Mouse (Mus musculus) lung, postnatal 0 days (tissue): Measurements from ENCODE around the gene Dscam. TPM values are rescaled to one million over a fixed set of nuclear protein-coding genes. Genes with fewer than 3 reads are reported as not detected.

ENCODE experiments used
- ATAC-seq: fragments of 200-750 bp; cut with Nextera tagmentation; 2 replicates; pipeline ENCODE4 v1.8.0; 2017; ENCODE audit warnings: moderate library complexity
- DNase-seq: peaks from one replicate; pipeline ENCODE4 v3.0.0-alpha.2; 2016; ENCODE audit warnings: low spot score
- H3K27ac ChIP-seq: fragments of 300-500 bp; sonication (generic); 2 replicates; pipeline ENCODE4 v1.5.1; 2014; ENCODE audit warnings: antibody characterized with exemption, mild to moderate bottlenecking, low read length, mixed read lengths
- H3K27me3 ChIP-seq: fragments of 300-500 bp; sonication (generic); replicated peaks from 2 replicates; pipeline ENCODE4 v1.6.1; 2014; ENCODE audit warnings: low read length, mixed read lengths; ENCODE audit not compliant: insufficient read depth
- H3K36me3 ChIP-seq: fragments of 300-500 bp; sonication (generic); 2 replicates; pipeline ENCODE4 v1.6.1; 2014; ENCODE audit warnings: low read length, mixed read lengths; ENCODE audit not compliant: insufficient read depth
- H3K4me1 ChIP-seq: fragments of 300-500 bp; sonication (generic); 2 replicates; pipeline ENCODE4 v1.6.1; 2014; ENCODE audit warnings: antibody characterized with exemption, low read depth, low read length, mixed read lengths; ENCODE audit not compliant: insufficient read depth
- H3K4me2 ChIP-seq: fragments of 300-500 bp; sonication (generic); replicated peaks from 2 replicates; pipeline ENCODE4 v1.6.1; 2014; ENCODE audit warnings: low read depth, mild to moderate bottlenecking, low read length, moderate library complexity, mixed read lengths
- H3K4me3 ChIP-seq: fragments of 300-500 bp; sonication (generic); 2 replicates; pipeline ENCODE4 v1.5.1; 2014; ENCODE audit warnings: low read depth, low read length
- H3K9ac ChIP-seq: fragments of 300-500 bp; sonication (generic); replicated peaks from 2 replicates; pipeline ENCODE4 v1.6.1; 2014; ENCODE audit warnings: low read depth, mild to moderate bottlenecking
- H3K9me3 ChIP-seq: fragments of 300-500 bp; sonication (generic); 2 replicates; pipeline ENCODE4 v1.6.1; 2016; ENCODE audit warnings: low read length, mixed read lengths
- CTCF ChIP-seq: IDR thresholded peaks from 2 replicates; pipeline ENCODE4 v1.5.1; 2016; ENCODE audit warnings: antibody characterized with exemption, mild to moderate bottlenecking
- EP300 ChIP-seq: IDR thresholded peaks from 2 replicates; pipeline ENCODE4 v1.6.1; 2016; ENCODE audit warnings: antibody characterized with exemption, mild to moderate bottlenecking, control low read depth
- WGBS: fragments of 180-500 bp; shearing (Covaris S2); extraction: QIAGEN DNeasy Blood & Tissue Kit; methylation state at CpG from one replicate; pipeline ENCODE4 v1.1.7; 2014; 5-methylcytosine and 5-hydroxymethylcytosine counted together
- polyA plus RNA-seq: library from polyadenylated mRNA; unstranded; fragments of >200 nt; fragmentation: Nextera tagmentation; extraction: Ambion mirVana; gene quantifications from 2 replicates; pipeline ENCODE4 v1.2.1, GENCODE M21; 2015

Dscam gene
- polyA plus RNA-seq, 1 experiment from 2014 or later, result not detected

- no peak for DNase-seq
- no peaks in the 10 kb centered on the region for H3K9me3 ChIP-seq
- H3K27ac ChIP-seq, result no peak overlapping the region
- H3K4me1 ChIP-seq, result no peaks in the 10 kb centered on the region
- H3K9ac ChIP-seq, result no peak overlapping the region
- no peak for TF ChIP-seq CTCF
- TF ChIP-seq EP300, result no peak
- H3K27me3 ChIP-seq, result no peaks in the 10 kb centered on the region
- no peak overlapping the region for H3K4me3 ChIP-seq
- H3K36me3 ChIP-seq, result no peaks in the 10 kb centered on the region
- ATAC-seq, result no peak
- no peak overlapping the region for H3K4me2 ChIP-seq
- WGBS, result 83% methylated on average over 1 of the region's 1 CpGs
Measured at GRCm38 (mm10) chr16:97194179-97194578, 23.6 kb upstream of the Dscam start.

GRCm38 (mm10) chr16:97192296-97192695 lies 21.7 kb upstream of the Dscam start:
- Histone ChIP-seq H3K27ac (no peak overlapping the region), H3K4me2 (no peak overlapping the region), H3K36me3 (no peaks in the 10 kb centered on the region), H3K4me3 (no peak overlapping the region), H3K27me3 (no peaks in the 10 kb centered on the region), H3K9me3 (no peaks in the 10 kb centered on the region), H3K4me1 (no peaks in the 10 kb centered on the region), H3K9ac (no peak overlapping the region)
- TF ChIP-seq EP300, result no peak
- TF ChIP-seq CTCF, result no peak
- no peak for DNase-seq
- WGBS, result 74% methylated on average over 4 of the region's 4 CpGs
- ATAC-seq, result no peak

- Histone ChIP-seq H3K9ac (no peak overlapping the region), H3K27me3 (no peaks in the 10 kb centered on the region), H3K9me3 (no peaks in the 10 kb centered on the region), H3K27ac (no peak overlapping the region), H3K4me3 (no peak overlapping the region), H3K4me2 (no peak overlapping the region), H3K36me3 (no peaks in the 10 kb centered on the region), H3K4me1 (no peaks in the 10 kb centered on the region)
- TF ChIP-seq CTCF (no peak), EP300 (no peak)
- no peak for DNase-seq
- 77% methylated on average over 1 of the region's 1 CpGs for WGBS
- no peak for ATAC-seq
Measured at GRCm38 (mm10) chr16:97190604-97191003, 20.1 kb upstream of the Dscam start.

GRCm38 (mm10) chr16:97171500-97171899 lies 948 bp upstream of the Dscam start:
- 55% methylated on average over 8 of the region's 8 CpGs for WGBS
- no peak overlapping the region for H3K9ac ChIP-seq
- H3K27ac ChIP-seq, result no peak overlapping the region
- H3K27me3 ChIP-seq, result peaks cover 30% of the 10 kb centered on the region
- TF ChIP-seq CTCF, result no peak
- TF ChIP-seq EP300, result no peak
- no peaks in the 10 kb centered on the region for H3K36me3 ChIP-seq
- no peaks in the 10 kb centered on the region for H3K9me3 ChIP-seq
- DNase-seq (no peak), ATAC-seq (no peak)
- no peak overlapping the region for H3K4me3 ChIP-seq
- H3K4me2 ChIP-seq, result no peak overlapping the region
- no peaks in the 10 kb centered on the region for H3K4me1 ChIP-seq

- H3K27me3 ChIP-seq, result peaks cover 30% of the 10 kb centered on the region
- no peaks in the 10 kb centered on the region for H3K9me3 ChIP-seq
- no peak for TF ChIP-seq CTCF
- no peak for TF ChIP-seq EP300
- H3K4me1 ChIP-seq, result no peaks in the 10 kb centered on the region
- H3K4me3 ChIP-seq, result peak overlapping the region; percentile 17; the same call in 1 of the 2 replicates
- no peaks in the 10 kb centered on the region for H3K36me3 ChIP-seq
- ATAC-seq, result no peak
- no peak overlapping the region for H3K27ac ChIP-seq
- H3K4me2 ChIP-seq, result peak overlapping the region; percentile 49
- DNase-seq, result no peak
- no peak overlapping the region for H3K9ac ChIP-seq
- WGBS, result under 1% methylated on average over 37 of the region's 51 CpGs
Measured at GRCm38 (mm10) chr16:97169901-97170512, 545 bp downstream of the Dscam start.

- TF ChIP-seq EP300, result no peak
- no peak for TF ChIP-seq CTCF
- DNase-seq (no peak), ATAC-seq (no peak)
- H3K27ac ChIP-seq, result no peak overlapping the region
- no peak overlapping the region for H3K9ac ChIP-seq
- H3K27me3 ChIP-seq, result peaks cover 30% of the 10 kb centered on the region
- no peaks in the 10 kb centered on the region for H3K36me3 ChIP-seq
- H3K9me3 ChIP-seq, result no peaks in the 10 kb centered on the region
- H3K4me3 ChIP-seq, result no peak overlapping the region
- 57% methylated on average over 3 of the region's 3 CpGs for WGBS
- no peaks in the 10 kb centered on the region for H3K4me1 ChIP-seq
- no peak overlapping the region for H3K4me2 ChIP-seq
Measured at GRCm38 (mm10) chr16:97168614-97169013, 1.9 kb downstream of the Dscam start.

GRCm38 (mm10) chr16:97168030-97168429 lies 2.5 kb downstream of the Dscam start:
- no peaks in the 10 kb centered on the region for H3K36me3 ChIP-seq

More at GRCm38 (mm10) chr16:97168030-97168429, 2.5 kb downstream of the Dscam start:
- Histone ChIP-seq H3K9me3 (no peaks in the 10 kb centered on the region), H3K27ac (no peak overlapping the region), H3K4me1 (no peaks in the 10 kb centered on the region), H3K27me3 (peaks cover 30% of the 10 kb centered on the region), H3K9ac (no peak overlapping the region), H3K4me3 (no peak overlapping the region), H3K4me2 (no peak overlapping the region)
- DNase-seq (no peak), ATAC-seq (no peak)
- TF ChIP-seq CTCF (no peak), EP300 (no peak)
- 85% methylated on average over 1 of the region's 1 CpGs for WGBS
